Mouse (Mus musculus): ENCODE data around the gene Ly86.

Ly86 gene

GRCm38 (mm10) chr13:37424904-37425303 is 79.9 kb downstream of the Ly86 start:
- in situ Hi-C loops (cut with MboI; ENCODE audit: low pct_unique_long_range_greater_than_20kb in 1 of 2, low sequenced_read_pairs in 2 of 2, unreplicated experiment in 1 of 2): no loop called here

GRCm38 (mm10) chr13:37425406-37425805 is 80.4 kb downstream of the Ly86 start:
- in situ Hi-C loops (cut with MboI; ENCODE audit: low pct_unique_long_range_greater_than_20kb in 1 of 2, low sequenced_read_pairs in 2 of 2, unreplicated experiment in 1 of 2): no loop called here

- in situ Hi-C loops (cut with MboI; ENCODE audit: low pct_unique_long_range_greater_than_20kb in 1 of 2, low sequenced_read_pairs in 2 of 2, unreplicated experiment in 1 of 2): no loop called here
Observed at GRCm38 (mm10) chr13:37426578-37427336, 81.7 kb downstream of the Ly86 start.

- in situ Hi-C loops (cut with MboI; ENCODE audit: low pct_unique_long_range_greater_than_20kb in 1 of 2, low sequenced_read_pairs in 2 of 2, unreplicated experiment in 1 of 2): no loop called here
Observed at GRCm38 (mm10) chr13:37428496-37428895, 83.5 kb downstream of the Ly86 start.

- in situ Hi-C loops (cut with MboI; ENCODE audit: low pct_unique_long_range_greater_than_20kb in 1 of 2, low sequenced_read_pairs in 2 of 2, unreplicated experiment in 1 of 2): no loop called here
Observed at GRCm38 (mm10) chr13:37429661-37430271, 84.8 kb downstream of the Ly86 start.

GRCm38 (mm10) chr13:37431707-37432106 is 86.7 kb downstream of the Ly86 start:
- in situ Hi-C loops (cut with MboI; ENCODE audit: low pct_unique_long_range_greater_than_20kb in 1 of 2, low sequenced_read_pairs in 2 of 2, unreplicated experiment in 1 of 2): no loop called here

GRCm38 (mm10) chr13:37432653-37433052 is 87.6 kb downstream of the Ly86 start:
- in situ Hi-C loops (cut with MboI; ENCODE audit: low pct_unique_long_range_greater_than_20kb in 1 of 2, low sequenced_read_pairs in 2 of 2, unreplicated experiment in 1 of 2): no loop called here

GRCm38 (mm10) chr13:37433142-37433541 is 88.1 kb downstream of the Ly86 start:
- in situ Hi-C loops (cut with MboI; ENCODE audit: low pct_unique_long_range_greater_than_20kb in 1 of 2, low sequenced_read_pairs in 2 of 2, unreplicated experiment in 1 of 2): no loop called here

- in situ Hi-C loops (cut with MboI; ENCODE audit: low pct_unique_long_range_greater_than_20kb in 1 of 2, low sequenced_read_pairs in 2 of 2, unreplicated experiment in 1 of 2): no loop called here
Observed at GRCm38 (mm10) chr13:37433730-37434129, 88.7 kb downstream of the Ly86 start.

- in situ Hi-C loops (cut with MboI; ENCODE audit: low pct_unique_long_range_greater_than_20kb in 1 of 2, low sequenced_read_pairs in 2 of 2, unreplicated experiment in 1 of 2): no loop called here
Observed at GRCm38 (mm10) chr13:37434137-37434772, 89.2 kb downstream of the Ly86 start.

- in situ Hi-C loops (cut with MboI; ENCODE audit: low pct_unique_long_range_greater_than_20kb in 1 of 2, low sequenced_read_pairs in 2 of 2, unreplicated experiment in 1 of 2): no loop called here
Observed at GRCm38 (mm10) chr13:37434841-37435240, 89.8 kb downstream of the Ly86 start.

- in situ Hi-C loops (cut with MboI; ENCODE audit: low pct_unique_long_range_greater_than_20kb in 1 of 2, low sequenced_read_pairs in 2 of 2, unreplicated experiment in 1 of 2): no loop called here
Observed at GRCm38 (mm10) chr13:37436267-37437013, 91.4 kb downstream of the Ly86 start.

GRCm38 (mm10) chr13:37438788-37439187 is 93.8 kb downstream of the Ly86 start:
- in situ Hi-C loops (cut with MboI; ENCODE audit: low pct_unique_long_range_greater_than_20kb in 1 of 2, low sequenced_read_pairs in 2 of 2, unreplicated experiment in 1 of 2): no loop called here

GRCm38 (mm10) chr13:37439477-37439876 is 94.5 kb downstream of the Ly86 start:
- in situ Hi-C loops (cut with MboI; ENCODE audit: low pct_unique_long_range_greater_than_20kb in 1 of 2, low sequenced_read_pairs in 2 of 2, unreplicated experiment in 1 of 2): no loop called here

GRCm38 (mm10) chr13:37439941-37440340 is 94.9 kb downstream of the Ly86 start:
- in situ Hi-C loops (cut with MboI; ENCODE audit: low pct_unique_long_range_greater_than_20kb in 1 of 2, low sequenced_read_pairs in 2 of 2, unreplicated experiment in 1 of 2): no loop called here

GRCm38 (mm10) chr13:37440593-37441307 is 95.7 kb downstream of the Ly86 start:
- in situ Hi-C loops (cut with MboI; ENCODE audit: low pct_unique_long_range_greater_than_20kb in 1 of 2, low sequenced_read_pairs in 2 of 2, unreplicated experiment in 1 of 2): no loop called here

- in situ Hi-C loops (cut with MboI; ENCODE audit: low pct_unique_long_range_greater_than_20kb in 1 of 2, low sequenced_read_pairs in 2 of 2, unreplicated experiment in 1 of 2): no loop called here
Observed at GRCm38 (mm10) chr13:37442058-37442457, 97.0 kb downstream of the Ly86 start.

- in situ Hi-C loops (cut with MboI; ENCODE audit: low pct_unique_long_range_greater_than_20kb in 1 of 2, low sequenced_read_pairs in 2 of 2, unreplicated experiment in 1 of 2): no loop called here
Observed at GRCm38 (mm10) chr13:37442531-37442930, 97.5 kb downstream of the Ly86 start.

Data from mouse embryonic stem cell (cell line).